Mouse (Mus musculus) monocyte, adult 2 months (primary cell): ENCODE results near the gene Gm10719.
"Not testable (repeated sequence)": the region's sequence is repeated elsewhere in the genome, so short reads cannot be mapped to it uniquely, and the experiment has no call there.

Source experiments
- DNase-seq, 2 experiments: peaks; one replicate each; pipeline ENCODE4 v3.0.0; 2022; ENCODE audit warnings: low spot score in 2 of 2, low read depth in 1 of 2

Gm10719 gene

DNA sequence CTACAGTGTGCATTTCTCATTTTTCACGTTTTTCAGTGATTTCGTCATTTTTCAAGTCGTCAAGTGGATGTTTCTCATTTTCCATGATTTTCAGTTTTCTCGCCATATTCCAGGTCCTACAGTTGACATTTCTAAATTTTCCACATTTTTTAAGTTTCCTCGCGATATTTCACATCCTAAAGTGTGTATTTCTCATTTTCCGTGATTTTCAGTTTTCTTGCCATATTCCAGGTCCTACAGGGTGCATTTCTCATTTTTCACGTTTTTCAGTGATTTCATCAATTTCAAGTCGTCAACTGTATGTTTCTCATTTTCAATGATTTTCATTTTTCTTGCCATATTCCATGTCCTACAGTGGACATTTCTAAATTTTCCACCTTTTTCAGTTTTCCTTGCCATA is at the start of gene Gm10719:
Gene Gm10719, plus strand, starts transcription at position 301 of the 400 bp plus-strand sequence.
- not testable (repeated sequence) for DNase-seq

DNA sequence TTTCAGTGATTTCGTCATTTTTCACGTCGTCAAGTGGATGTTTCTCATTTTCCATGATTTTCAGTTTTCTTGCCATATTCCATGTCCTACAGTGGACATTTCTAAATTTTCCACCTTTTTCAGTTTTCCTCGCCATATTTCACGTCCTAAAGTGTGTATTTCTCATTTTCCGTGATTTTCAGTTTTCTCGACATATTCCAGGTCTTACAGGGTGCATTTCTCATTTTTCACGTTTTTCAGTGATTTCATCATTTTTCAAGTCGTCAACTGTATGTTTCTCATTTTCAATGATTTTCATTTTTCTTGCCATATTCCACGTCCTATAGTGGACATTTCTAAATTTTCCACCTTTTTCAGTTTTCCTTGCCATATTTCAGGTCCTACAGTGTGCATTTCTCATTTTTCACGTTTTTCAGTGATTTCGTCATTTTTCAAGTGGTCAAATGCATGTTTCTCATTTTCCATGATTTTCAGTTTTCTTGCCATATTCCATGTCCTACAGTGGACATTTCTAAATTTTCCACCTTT is 16.7 kb upstream of the Gm10719 start, which contains the start of gene Gm10722:
Gene Gm10722, plus strand, starts transcription at position 478 of the 528 bp plus-strand sequence.
- DNase-seq = peak; percentile 12 to 52

DNA sequence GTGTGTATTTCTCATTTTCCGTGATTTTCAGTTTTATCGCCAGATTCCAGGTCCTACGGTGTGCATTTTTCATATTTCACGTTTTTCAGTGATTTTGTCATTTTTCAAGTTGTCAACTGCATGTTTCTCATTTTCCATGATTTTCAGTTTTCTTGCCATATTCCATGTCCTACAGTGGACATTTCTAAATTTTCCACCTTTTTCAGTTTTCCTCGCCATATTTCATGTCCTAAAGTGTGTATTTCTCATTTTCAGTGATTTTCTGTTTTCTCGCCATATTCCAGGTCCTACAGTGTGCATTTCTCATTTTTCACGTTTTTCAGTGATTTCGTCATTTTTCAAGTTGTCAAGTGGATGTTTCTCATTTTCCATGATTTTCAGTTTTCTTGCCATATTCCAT is 16.2 kb upstream of the Gm10719 start:
- peak; percentile 16 to 23 for DNase-seq

DNA sequence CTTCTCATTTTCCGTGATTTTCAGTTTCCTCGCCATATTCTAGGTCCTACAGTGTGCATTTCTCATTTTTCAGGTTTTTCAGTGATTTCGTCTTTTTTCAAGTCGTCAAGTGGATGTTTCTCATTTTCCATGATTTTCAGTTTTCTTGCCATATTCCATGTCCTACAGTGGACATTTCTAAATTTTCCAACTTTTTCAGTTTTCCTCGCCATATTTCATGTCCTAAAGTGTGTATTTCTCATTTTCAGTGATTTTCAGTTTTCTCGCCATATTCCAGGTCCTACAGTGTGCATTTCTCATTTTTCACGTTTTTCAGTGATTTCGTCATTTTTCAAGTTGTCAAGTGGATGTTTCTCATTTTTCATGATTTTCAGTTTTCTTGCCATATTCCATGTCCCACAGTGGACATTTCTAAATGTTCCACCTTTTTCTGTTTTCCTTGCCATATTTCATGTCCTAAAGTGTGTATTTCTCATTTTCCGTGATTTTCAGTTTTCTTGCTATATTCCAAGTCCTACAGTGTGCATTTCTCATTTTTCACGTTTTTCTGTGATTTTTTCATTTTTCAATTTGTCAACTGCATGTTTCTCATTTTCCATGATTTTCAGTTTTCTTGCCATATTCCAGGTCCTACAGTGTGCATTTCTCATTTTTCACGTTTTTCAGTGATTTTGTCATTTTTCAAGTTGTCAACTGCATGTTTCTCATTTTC is 15.1 kb upstream of the Gm10719 start:
- peak; percentile 97 to 100 for DNase-seq

DNA sequence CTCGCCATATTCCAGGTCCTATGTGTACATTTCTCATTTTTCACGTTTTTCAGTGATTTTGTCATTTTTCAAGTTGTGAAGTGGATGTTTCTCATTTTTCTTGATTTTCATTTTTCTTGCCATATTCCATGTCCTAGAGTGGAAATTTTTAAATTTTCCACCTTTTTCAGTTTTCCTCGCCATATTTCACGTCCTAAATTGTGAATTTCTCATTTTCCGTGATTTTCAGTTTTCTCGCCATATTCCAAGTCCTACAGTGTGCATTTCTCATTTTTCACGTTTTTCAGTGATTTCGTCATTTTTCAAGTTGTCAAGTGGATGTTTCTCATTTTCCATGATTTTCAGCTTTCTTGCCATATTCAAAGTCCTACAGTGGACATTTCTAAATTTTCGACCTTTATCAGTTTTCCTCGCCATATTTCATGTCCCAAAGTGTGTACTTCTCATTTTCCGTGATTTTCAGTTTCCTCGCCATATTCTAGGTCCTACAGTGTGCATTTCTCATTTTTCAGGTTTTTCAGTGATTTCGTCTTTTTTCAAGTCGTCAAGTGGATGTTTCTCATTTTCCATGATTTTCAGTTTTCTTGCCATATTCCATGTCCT is 14.3 kb upstream of the Gm10719 start, which contains the start of gene Gm11168:
Gene Gm11168, plus strand, starts transcription at position 553 of the 603 bp plus-strand sequence.
- DNase-seq = not testable (repeated sequence)

DNA sequence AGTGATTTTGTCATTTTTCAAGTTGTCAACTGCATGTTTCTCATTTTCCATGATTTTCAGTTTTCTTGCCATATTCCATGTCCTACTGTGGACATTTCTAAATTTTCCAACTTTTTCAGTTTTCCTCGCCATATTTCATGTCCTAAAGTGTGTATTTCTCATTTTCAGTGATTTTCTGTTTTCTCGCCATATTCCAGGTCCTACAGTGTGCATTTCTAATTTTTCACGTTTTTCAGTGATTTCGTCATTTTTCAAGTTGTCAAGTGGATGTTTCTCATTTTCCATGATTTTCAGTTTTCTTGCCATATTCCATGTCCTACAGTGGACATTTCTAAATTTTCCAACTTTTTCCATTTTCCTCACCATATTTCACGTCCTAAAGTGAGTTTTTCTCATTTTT is 11.0 kb upstream of the Gm10719 start:
- DNase-seq = not testable (repeated sequence)

DNA sequence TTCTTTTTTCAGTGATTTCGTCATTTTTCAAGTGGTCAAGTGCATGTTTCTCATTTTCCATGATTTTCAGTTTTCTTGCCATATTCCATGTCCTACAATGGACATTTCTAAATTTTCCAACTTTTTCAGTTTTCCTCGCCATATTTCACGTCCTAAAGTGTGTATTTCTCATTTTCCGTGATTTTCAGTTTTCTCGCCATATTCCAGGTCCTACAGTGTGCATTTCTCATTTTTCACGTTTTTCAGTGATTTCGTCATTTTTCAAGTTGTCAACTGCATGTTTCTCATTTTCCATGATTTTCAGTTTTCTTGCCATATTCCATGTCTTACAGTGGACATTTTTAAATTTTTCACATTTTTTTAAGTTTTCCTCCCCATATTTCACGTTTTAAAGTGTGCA is 10.6 kb upstream of the Gm10719 start:
- DNase-seq = peak; percentile 100

DNA sequence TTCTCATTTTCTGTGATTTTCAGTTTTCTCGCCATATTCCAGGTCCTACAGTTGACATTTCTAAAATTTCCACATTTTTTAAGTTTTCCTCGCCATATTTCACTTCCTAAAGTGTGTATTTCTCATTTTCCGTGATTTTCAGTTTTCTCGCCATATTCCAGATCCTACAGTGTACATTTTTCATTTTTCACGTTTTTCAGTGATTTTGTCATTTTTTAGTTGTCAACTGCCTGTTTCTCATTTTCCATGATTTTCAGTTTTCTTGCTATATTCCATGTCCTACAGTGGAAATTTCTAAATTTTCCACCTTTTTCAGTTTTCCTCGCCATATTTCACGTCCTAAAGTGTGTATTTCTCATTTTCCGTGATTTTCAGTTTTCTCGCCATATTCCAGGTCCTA is 9.9 kb upstream of the Gm10719 start:
- not testable (repeated sequence) for DNase-seq

DNA sequence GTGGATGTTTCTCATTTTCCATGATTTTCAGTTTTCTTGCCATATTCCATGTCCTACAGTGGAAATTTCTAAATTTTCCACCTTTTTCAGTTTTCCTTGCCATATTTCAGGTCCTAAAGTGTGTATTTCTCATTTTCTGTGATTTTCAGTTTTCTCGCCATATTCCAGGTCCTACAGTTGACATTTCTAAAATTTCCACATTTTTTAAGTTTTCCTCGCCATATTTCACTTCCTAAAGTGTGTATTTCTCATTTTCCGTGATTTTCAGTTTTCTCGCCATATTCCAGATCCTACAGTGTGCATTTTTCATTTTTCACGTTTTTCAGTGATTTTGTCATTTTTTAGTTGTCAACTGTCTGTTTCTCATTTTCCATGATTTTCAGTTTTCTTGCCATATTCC is 7.9 kb upstream of the Gm10719 start:
- not testable (repeated sequence) for DNase-seq

DNA sequence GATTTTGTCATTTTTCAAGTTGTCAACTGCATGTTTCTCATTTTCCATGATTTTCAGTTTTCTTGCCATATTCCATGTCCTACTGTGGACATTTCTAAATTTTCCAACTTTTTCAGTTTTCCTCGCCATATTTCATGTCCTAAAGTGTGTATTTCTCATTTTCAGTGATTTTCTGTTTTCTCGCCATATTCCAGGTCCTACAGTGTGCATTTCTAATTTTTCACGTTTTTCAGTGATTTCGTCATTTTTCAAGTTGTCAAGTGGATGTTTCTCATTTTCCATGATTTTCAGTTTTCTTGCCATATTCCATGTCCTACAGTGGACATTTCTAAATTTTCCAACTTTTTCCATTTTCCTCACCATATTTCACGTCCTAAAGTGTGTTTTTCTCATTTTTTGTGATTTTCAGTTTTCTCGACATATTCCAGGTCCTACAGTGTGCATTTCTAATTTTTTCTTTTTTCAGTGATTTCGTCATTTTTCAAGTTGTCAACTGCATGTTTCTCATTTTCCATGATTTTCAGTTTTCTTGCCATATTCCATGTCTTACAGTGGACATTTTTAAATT is 5.1 kb upstream of the Gm10719 start:
- DNase-seq = not testable (repeated sequence)

DNA sequence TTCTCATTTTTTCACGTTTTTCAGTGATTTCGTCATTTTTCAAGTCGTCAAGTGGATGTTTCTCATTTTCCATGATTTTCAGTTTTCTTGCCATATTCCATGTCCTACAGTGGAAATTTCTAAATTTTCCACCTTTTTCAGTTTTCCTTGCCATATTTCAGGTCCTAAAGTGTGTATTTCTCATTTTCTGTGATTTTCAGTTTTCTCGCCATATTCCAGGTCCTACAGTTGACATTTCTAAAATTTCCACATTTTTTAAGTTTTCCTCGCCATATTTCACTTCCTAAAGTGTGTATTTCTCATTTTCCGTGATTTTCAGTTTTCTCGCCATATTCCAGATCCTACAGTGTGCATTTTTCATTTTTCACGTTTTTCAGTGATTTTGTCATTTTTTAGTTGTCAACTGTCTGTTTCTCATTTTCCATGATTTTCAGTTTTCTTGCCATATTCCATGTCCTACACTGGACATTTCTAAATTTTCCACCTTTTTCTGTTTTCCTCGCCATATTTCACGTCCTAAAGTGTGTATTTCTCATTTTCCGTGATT is 4.4 kb upstream of the Gm10719 start, which contains the start of gene Gm10721:
Gene Gm10721, plus strand, starts transcription at position 408 of the 547 bp plus-strand sequence.
- DNase-seq = not testable (repeated sequence)

DNA sequence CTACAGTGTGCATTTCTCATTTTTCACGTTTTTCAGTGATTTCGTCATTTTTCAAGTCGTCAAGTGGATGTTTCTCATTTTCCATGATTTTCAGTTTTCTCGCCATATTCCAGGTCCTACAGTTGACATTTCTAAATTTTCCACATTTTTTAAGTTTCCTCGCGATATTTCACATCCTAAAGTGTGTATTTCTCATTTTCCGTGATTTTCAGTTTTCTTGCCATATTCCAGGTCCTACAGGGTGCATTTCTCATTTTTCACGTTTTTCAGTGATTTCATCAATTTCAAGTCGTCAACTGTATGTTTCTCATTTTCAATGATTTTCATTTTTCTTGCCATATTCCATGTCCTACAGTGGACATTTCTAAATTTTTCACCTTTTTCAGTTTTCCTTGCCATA is 1.9 kb upstream of the Gm10719 start, which contains the start of gene Gm10720:
Gene Gm10720, plus strand, starts transcription at position 301 of the 400 bp plus-strand sequence.
- DNase-seq = not testable (repeated sequence)

DNA sequence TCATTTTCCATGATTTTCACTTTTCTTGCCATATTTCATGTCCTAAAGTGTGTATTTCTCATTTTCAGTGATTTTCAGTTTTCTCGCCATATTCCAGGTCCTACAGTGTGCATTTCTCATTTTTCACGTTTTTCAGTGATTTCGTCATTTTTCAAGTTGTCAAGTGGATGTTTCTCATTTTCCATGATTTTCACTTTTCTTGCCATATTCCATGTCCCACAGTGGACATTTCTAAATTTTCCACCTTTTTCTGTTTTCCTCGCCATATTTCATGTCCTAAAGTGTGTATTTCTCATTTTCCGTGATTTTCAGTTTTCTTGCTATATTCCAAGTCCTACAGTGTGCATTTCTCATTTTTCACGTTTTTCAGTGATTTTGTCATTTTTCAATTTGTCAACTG is 1.3 kb upstream of the Gm10719 start:
- DNase-seq = not testable (repeated sequence)

DNA sequence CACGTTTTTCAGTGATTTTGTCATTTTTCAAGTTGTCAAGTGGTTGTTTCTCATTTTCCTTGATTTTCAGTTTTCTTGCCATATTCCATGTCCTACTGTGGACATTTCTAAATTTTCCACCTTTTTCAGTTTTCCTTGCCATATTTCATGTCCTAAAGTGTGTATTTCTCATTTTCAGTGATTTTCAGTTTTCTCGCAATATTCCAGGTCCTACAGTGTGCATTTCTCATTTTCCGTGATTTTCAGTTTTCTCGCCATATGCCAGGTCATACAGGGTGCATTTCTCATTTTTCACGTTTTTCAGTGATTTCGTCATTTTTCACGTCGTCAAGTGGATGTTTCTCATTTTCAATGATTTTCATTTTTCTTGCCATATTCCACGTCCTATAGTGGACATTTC is 1.7 kb downstream of the Gm10719 start:
- not testable (repeated sequence) for DNase-seq

DNA sequence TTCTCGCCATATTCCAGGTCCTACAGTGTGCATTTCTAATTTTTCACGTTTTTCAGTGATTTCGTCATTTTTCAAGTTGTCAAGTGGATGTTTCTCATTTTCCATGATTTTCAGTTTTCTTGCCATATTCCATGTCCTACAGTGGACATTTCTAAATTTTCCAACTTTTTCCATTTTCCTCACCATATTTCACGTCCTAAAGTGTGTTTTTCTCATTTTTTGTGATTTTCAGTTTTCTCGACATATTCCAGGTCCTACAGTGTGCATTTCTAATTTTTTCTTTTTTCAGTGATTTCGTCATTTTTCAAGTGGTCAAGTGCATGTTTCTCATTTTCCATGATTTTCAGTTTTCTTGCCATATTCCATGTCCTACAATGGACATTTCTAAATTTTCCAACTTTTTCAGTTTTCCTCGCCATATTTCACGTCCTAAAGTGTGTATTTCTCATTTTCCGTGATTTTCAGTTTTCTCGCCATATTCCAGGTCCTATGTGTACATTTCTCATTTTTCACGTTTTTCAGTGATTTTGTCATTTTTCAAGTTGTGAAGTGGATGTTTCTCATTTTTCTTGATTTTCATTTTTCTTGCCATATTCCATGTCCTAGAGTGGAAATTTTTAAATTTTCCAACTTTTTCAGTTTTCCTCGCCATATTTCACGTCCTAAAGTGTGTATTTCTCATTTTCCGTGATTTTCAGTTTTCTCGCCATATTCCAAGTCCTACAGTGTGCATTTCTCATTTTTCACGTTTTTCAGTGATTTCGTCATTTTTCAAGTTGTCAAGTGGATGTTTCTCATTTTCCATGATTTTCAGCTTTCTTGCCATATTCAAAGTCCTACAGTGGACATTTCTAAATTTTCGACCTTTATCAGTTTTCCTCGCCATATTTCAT is 2.9 kb downstream of the Gm10719 start:
- peak; percentile 26 to 42 for DNase-seq

DNA sequence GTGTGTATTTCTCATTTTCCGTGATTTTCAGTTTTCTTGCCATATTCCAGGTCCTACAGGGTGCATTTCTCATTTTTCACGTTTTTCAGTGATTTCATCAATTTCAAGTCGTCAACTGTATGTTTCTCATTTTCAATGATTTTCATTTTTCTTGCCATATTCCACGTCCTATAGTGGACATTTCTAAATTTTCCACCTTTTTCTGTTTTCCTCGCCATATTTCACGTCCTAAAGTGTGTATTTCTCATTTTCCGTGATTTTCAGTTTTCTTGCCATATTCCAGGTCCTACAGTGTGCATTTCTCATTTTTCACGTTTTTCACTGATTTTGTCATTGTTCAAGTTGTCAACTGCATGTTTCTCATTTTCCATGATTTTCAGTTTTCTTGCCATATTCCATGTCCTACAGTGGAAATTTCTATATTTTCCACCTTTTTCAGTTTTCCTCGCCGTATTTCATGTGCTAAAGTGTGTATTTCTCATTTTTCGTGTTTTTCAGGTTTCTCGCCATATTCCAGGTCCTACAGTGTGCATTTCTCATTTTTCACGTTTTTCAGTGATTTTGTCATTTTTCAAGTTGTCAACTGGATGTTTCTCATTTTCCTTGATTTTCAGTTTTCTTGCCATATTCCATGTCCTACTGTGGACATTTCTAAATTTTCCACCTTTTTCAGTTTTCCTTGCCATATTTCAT is 5.3 kb downstream of the Gm10719 start:
- DNase-seq = peak; percentile 70 to 82

DNA sequence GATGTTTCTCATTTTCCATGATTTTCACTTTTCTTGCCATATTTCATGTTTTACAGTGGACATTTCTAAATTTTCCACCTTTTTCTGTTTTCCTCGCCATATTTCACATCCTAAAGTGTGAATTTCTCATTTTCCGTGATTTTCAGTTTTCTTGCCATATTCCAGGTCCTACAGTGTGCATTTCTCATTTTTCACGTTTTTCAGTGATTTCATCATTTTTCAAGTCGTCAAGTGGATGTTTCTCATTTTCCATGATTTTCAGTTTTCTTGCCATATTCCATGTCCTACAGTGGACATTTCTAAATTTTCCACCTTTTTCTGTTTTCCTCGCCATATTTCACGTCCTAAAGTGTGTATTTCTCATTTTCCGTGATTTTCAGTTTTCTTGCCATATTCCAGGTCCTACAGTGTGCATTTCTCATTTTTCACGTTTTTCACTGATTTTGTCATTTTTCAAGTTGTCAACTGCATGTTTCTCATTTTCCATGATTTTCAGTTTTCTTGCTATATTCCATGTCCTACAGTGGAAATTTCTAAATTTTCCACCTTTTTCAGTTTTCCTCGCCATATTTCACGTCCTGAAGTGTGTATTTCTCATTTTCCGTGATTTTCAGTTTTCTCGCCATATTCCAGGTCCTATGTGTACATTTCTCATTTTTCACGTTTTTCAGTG is 6.2 kb downstream of the Gm10719 start, which contains the start of gene Gm10718:
Gene Gm10718, plus strand, starts transcription at position 236 of the 673 bp plus-strand sequence.
- peak; percentile 67 to 68 for DNase-seq

DNA sequence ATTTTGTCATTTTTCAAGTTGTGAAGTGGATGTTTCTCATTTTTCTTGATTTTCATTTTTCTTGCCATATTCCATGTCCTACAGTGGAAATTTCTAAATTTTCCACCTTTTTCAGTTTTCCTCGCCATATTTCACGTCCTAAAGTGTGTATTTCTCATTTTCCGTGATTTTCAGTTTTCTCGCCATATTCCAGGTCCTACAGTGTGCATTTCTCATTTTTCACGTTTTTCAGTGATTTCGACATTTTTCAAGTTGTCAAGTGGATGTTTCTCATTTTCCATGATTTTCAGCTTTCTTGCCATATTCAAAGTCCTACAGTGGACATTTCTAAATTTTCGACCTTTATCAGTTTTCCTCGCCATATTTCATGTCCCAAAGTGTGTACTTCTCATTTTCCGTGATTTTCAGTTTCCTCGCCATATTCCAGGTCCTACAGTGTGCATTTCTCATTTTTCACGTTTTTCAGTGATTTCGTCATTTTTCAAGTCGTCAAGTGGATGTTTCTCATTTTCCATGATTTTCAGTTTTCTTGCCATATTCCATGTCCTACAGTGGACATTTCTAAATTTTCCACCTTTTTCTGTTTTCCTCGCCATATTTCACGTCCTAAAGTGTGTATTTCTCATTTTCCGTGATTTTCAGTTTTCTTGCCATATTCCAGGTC is 6.9 kb downstream of the Gm10719 start:
- peak; percentile 100 for DNase-seq
